Mouse (Mus musculus) hindbrain, postnatal 0 days (tissue): Measurements from ENCODE around the gene Chd3. TPM values are rescaled to one million over a fixed set of nuclear protein-coding genes. Genes with fewer than 3 reads are reported as not detected.

ENCODE experiments used
- ATAC-seq: fragments of 200-750 bp; cut with Nextera tagmentation; 2 replicates; pipeline ENCODE4 v1.8.0; 2017; ENCODE audit warnings: mild to moderate bottlenecking, moderate TSS enrichment, moderate library complexity
- DNase-seq: peaks from one replicate; pipeline ENCODE4 v3.0.0-alpha.2; 2015; ENCODE audit warnings: low spot score
- H3K27ac ChIP-seq: fragments of 300-500 bp; sonication (generic); 2 replicates; pipeline ENCODE4 v1.5.1; 2014; ENCODE audit warnings: mild to moderate bottlenecking
- H3K27me3 ChIP-seq: fragments of 300-500 bp; sonication (generic); 2 replicates; pipeline ENCODE4 v1.6.1; 2014; ENCODE audit warnings: low read length, mixed read lengths; ENCODE audit not compliant: insufficient read depth
- H3K36me3 ChIP-seq: fragments of 300-500 bp; sonication (generic); 2 replicates; pipeline ENCODE4 v1.6.1; 2014; ENCODE audit warnings: low read length, mixed read lengths; ENCODE audit not compliant: insufficient read depth
- H3K4me1 ChIP-seq: fragments of 300-500 bp; sonication (generic); 2 replicates; pipeline ENCODE4 v1.6.1; 2014; ENCODE audit warnings: antibody characterized with exemption, low read length, mixed read lengths; ENCODE audit not compliant: insufficient read depth
- H3K4me2 ChIP-seq: fragments of 300-500 bp; sonication (generic); 2 replicates; pipeline ENCODE4 v1.6.1; 2014; ENCODE audit warnings: low read depth, mild to moderate bottlenecking, low read length, moderate library complexity, mixed read lengths
- H3K4me3 ChIP-seq: fragments of 300-500 bp; sonication (generic); 2 replicates; pipeline ENCODE4 v1.5.1; 2014; ENCODE audit warnings: low read length
- H3K9ac ChIP-seq: fragments of 300-500 bp; sonication (generic); replicated peaks from 2 replicates; pipeline ENCODE4 v1.6.1; 2014; ENCODE audit warnings: mild to moderate bottlenecking, low read length, moderate library complexity, mixed read lengths
- H3K9me3 ChIP-seq: fragments of 300-500 bp; sonication (generic); 2 replicates; pipeline ENCODE4 v1.6.1; 2016; ENCODE audit warnings: low read length, mixed read lengths
- CTCF ChIP-seq: IDR thresholded peaks from 2 replicates; pipeline ENCODE4 v1.5.1; 2016; ENCODE audit warnings: antibody characterized with exemption, control low read depth, low read depth
- WGBS: fragments of 180-500 bp; shearing (Covaris S2); extraction: QIAGEN DNeasy Blood & Tissue Kit; methylation state at CpG from one replicate; pipeline ENCODE4 v1.1.7; 2014; 5-methylcytosine and 5-hydroxymethylcytosine counted together
- polyA plus RNA-seq: library from polyadenylated mRNA; unstranded; fragments of >200 nt; fragmentation: Nextera tagmentation; extraction: Ambion mirVana; gene quantifications from 2 replicates; pipeline ENCODE4 v1.2.1, GENCODE M21; 2015
- total RNA-seq: library from RNA; depleted of rRNA; stranded (reverse); fragments of >200 nt; gene quantifications from 2 replicates; pipeline ENCODE4 v1.2.3, GENCODE M21; 2014; rRNA removed

Chd3 gene
- total and polyA plus RNA-seq, 2 experiments from 2014 or later, result 46.6 to 252 TPM

GRCm38 (mm10) chr11:69302817-69303216 lies 66.4 kb downstream of the Chd3 start:
- H3K27ac ChIP-seq, result no peak overlapping the region
- no peak for TF ChIP-seq CTCF

GRCm38 (mm10) chr11:69298231-69298630 lies 71.0 kb downstream of the Chd3 start:
- WGBS, result 77% methylated on average over 7 of the region's 7 CpGs
- Histone ChIP-seq H3K9ac (no peak overlapping the region), H3K4me2 (no peak overlapping the region), H3K4me3 (no peak overlapping the region), H3K27me3 (no peaks in the 10 kb centered on the region), H3K27ac (no peak overlapping the region), H3K36me3 (peaks cover 12% of the 10 kb centered on the region), H3K4me1 (no peaks in the 10 kb centered on the region), H3K9me3 (no peaks in the 10 kb centered on the region)
- DNase-seq (no peak), ATAC-seq (no peak)
- TF ChIP-seq CTCF, result no peak

More at GRCm38 (mm10) chr11:69302817-69303216, 66.4 kb downstream of the Chd3 start:
- ATAC-seq (no peak), DNase-seq (no peak)
- no peak overlapping the region for H3K4me3 ChIP-seq
- H3K9me3 ChIP-seq, result no peaks in the 10 kb centered on the region
- H3K9ac ChIP-seq, result no peak overlapping the region
- H3K4me2 ChIP-seq, result no peak overlapping the region
- 80% methylated on average over 7 of the region's 7 CpGs for WGBS
- H3K4me1 ChIP-seq, result no peaks in the 10 kb centered on the region
- H3K36me3 ChIP-seq, result peaks cover 31% of the 10 kb centered on the region
- no peaks in the 10 kb centered on the region for H3K27me3 ChIP-seq

DNA sequence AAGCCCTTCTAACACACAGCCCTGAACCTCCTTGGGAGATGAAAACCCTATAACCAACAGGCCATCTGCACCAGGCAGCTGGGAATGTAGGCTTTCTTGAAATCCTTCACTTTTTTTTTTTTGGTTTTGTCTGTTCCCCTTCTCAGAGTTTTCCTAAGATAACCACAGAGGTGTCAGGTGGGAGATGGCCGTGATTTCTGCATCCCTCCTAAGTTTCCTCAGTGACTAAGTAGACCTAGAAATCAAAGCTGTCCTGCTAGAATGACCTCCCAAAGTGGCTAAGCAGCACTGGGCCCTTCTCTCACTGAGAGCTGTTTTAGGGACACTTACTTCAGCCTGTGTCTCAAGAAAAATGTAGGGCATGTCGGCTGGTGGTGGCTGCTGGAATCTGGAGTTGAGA lies 71.4 kb downstream of the Chd3 start:
- ATAC-seq (no peak), DNase-seq (no peak)
- no peak for TF ChIP-seq CTCF
- no peaks in the 10 kb centered on the region for H3K9me3 ChIP-seq
- no peak overlapping the region for H3K9ac ChIP-seq
- no peak overlapping the region for H3K27ac ChIP-seq
- 88% methylated on average over 2 of the region's 2 CpGs for WGBS
- H3K27me3 ChIP-seq, result no peaks in the 10 kb centered on the region
- H3K4me3 ChIP-seq, result no peak overlapping the region
- H3K36me3 ChIP-seq, result peaks cover 8% of the 10 kb centered on the region
- no peak overlapping the region for H3K4me2 ChIP-seq
- H3K4me1 ChIP-seq, result no peaks in the 10 kb centered on the region

DNA sequence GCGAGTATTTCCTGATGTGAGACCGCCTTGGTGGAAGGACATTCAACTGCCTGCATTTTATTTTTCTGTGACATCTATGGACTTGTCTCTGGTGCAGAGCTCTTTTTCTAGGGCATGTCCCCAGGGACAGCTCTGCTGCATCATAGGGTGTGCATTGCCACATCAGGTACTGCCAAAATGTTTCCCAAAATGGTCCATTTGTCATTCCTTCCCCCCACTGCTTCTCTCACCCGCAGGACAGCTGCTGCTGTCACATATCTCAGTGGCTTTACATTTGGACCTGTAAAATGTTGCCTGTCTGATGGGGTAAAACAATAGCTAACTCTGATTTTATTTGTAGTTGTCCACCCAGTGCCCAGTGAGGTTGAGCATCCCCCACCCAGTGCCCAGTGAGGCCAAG lies 73.9 kb downstream of the Chd3 start:
- no peak for ATAC-seq

More for the DNA sequence above, 73.9 kb downstream of the Chd3 start:
- TF ChIP-seq CTCF, result no peak
- Histone ChIP-seq H3K4me1 (no peaks in the 10 kb centered on the region), H3K27me3 (no peaks in the 10 kb centered on the region), H3K4me3 (no peak overlapping the region), H3K27ac (no peak overlapping the region), H3K9me3 (no peaks in the 10 kb centered on the region), H3K9ac (no peak overlapping the region), H3K4me2 (no peak overlapping the region), H3K36me3 (peaks cover 5% of the 10 kb centered on the region; the same call in 1 of the 2 replicates)
- WGBS, result 90% methylated on average over 3 of the region's 3 CpGs
- DNase-seq, result no peak

Other genes starting within 250 kb of the Chd3 start
- 1.4 and 2.5 TPM in 2 replicates for gene Hes7, start 249.0 kb downstream of the Chd3 start, total RNA-seq
- 1.3 and 1.9 TPM in 2 replicates for gene Hes7, start 249.0 kb downstream of the Chd3 start, polyA plus RNA-seq
- 1.2 and 1.4 TPM in 2 replicates for gene 9130213A22Rik, start 246.8 kb downstream of the Chd3 start, total RNA-seq
- gene 9130213A22Rik, start 246.8 kb downstream of the Chd3 start, polyA plus RNA-seq, result 1.0 and 1.2 TPM in 2 replicates
- 12.5 and 14.2 TPM in 2 replicates for gene Aloxe3, start 243.5 kb downstream of the Chd3 start, total RNA-seq
- 13.0 and 13.5 TPM in 2 replicates for gene Aloxe3, start 243.5 kb downstream of the Chd3 start, polyA plus RNA-seq
- 1.7 and 2.0 TPM in 2 replicates for gene Alox12b, start 212.4 kb downstream of the Chd3 start, total RNA-seq
- 1.1 and 1.2 TPM in 2 replicates for gene Alox12b, start 212.4 kb downstream of the Chd3 start, polyA plus RNA-seq
- 3.1 and 5.8 TPM in 2 replicates for gene Alox8, start 171.6 kb downstream of the Chd3 start, total RNA-seq
- gene Alox8, start 171.6 kb downstream of the Chd3 start, polyA plus RNA-seq, result 1.2 and 1.5 TPM in 2 replicates
- gene Gucy2e, start 132.4 kb downstream of the Chd3 start, total RNA-seq, result 0.73 and 1.2 TPM in 2 replicates
- 0.52 and 0.61 TPM in 2 replicates for gene Gucy2e, start 132.4 kb downstream of the Chd3 start, polyA plus RNA-seq
- 13.3 and 22.0 TPM in 2 replicates for gene Cntrob, start 45.6 kb downstream of the Chd3 start, total RNA-seq
- gene Cntrob, start 45.6 kb downstream of the Chd3 start, polyA plus RNA-seq, result 11.0 and 12.0 TPM in 2 replicates
- 150 and 157 TPM in 2 replicates for gene Trappc1, start 45.4 kb downstream of the Chd3 start, total RNA-seq
- gene Trappc1, start 45.4 kb downstream of the Chd3 start, polyA plus RNA-seq, result 171 and 173 TPM in 2 replicates
- 5.5 and 7.8 TPM in 2 replicates for gene Kcnab3, start 43.1 kb downstream of the Chd3 start, total RNA-seq
- 6.1 and 6.6 TPM in 2 replicates for gene Kcnab3, start 43.1 kb downstream of the Chd3 start, polyA plus RNA-seq
- 127 and 141 TPM in 2 replicates for gene Rnf227, start 28.9 kb downstream of the Chd3 start, total RNA-seq
- gene Rnf227, start 28.9 kb downstream of the Chd3 start, polyA plus RNA-seq, result 234 and 241 TPM in 2 replicates
- 77.1 and 99.0 TPM in 2 replicates for gene Naa38, start 26.1 kb upstream of the Chd3 start, total RNA-seq
- 162 and 163 TPM in 2 replicates for gene Naa38, start 26.1 kb upstream of the Chd3 start, polyA plus RNA-seq
- gene Cyb5d1, start 26.2 kb upstream of the Chd3 start, total RNA-seq, result 21.8 and 26.9 TPM in 2 replicates
- 18.5 and 22.2 TPM in 2 replicates for gene Cyb5d1, start 26.2 kb upstream of the Chd3 start, polyA plus RNA-seq
- 3.8 and 4.3 TPM in 2 replicates for gene Tmem88, start 28.8 kb upstream of the Chd3 start, total RNA-seq
- 8.7 and 9.5 TPM in 2 replicates for gene Tmem88, start 28.8 kb upstream of the Chd3 start, polyA plus RNA-seq
- 8.0 and 10.5 TPM in 2 replicates for gene Kdm6b, start 44.3 kb upstream of the Chd3 start, total RNA-seq
- gene Kdm6b, start 44.3 kb upstream of the Chd3 start, polyA plus RNA-seq, result 20.5 and 22.3 TPM in 2 replicates
- 3.9 and 4.9 TPM in 2 replicates for gene Dnah2, start 179.7 kb upstream of the Chd3 start, total RNA-seq
- gene Dnah2, start 179.7 kb upstream of the Chd3 start, polyA plus RNA-seq, result 2.0 and 3.2 TPM in 2 replicates
- 97.9 and 111 TPM in 2 replicates for gene Efnb3, start 190.8 kb upstream of the Chd3 start, total RNA-seq
- 93.3 and 94.4 TPM in 2 replicates for gene Efnb3, start 190.8 kb upstream of the Chd3 start, polyA plus RNA-seq
- gene Wrap53, start 210.8 kb upstream of the Chd3 start, total RNA-seq, result 16.4 and 19.4 TPM in 2 replicates
- 12.8 and 13.8 TPM in 2 replicates for gene Wrap53, start 210.8 kb upstream of the Chd3 start, polyA plus RNA-seq
- 33.5 and 41.5 TPM in 2 replicates for gene Trp53, start 211.0 kb upstream of the Chd3 start, total RNA-seq
- gene Trp53, start 211.0 kb upstream of the Chd3 start, polyA plus RNA-seq, result 36.6 and 37.4 TPM in 2 replicates
- 185 and 210 TPM in 2 replicates for gene Atp1b2, start 236.5 kb upstream of the Chd3 start, total RNA-seq
- 145 and 157 TPM in 2 replicates for gene Atp1b2, start 236.5 kb upstream of the Chd3 start, polyA plus RNA-seq
- 0.40 TPM in 1 of 2 replicates, not detected in the other for gene Shbg, start 248.5 kb upstream of the Chd3 start, total RNA-seq
- not detected in 2 replicates for gene Shbg, start 248.5 kb upstream of the Chd3 start, polyA plus RNA-seq